Mouse (Mus musculus): Measurements from ENCODE around the gene Prox2.
"Not testable (repeated sequence)": the region's sequence is repeated elsewhere in the genome, so short reads cannot be mapped to it uniquely, and the experiment has no call there.

Gene Prox2

DNA sequence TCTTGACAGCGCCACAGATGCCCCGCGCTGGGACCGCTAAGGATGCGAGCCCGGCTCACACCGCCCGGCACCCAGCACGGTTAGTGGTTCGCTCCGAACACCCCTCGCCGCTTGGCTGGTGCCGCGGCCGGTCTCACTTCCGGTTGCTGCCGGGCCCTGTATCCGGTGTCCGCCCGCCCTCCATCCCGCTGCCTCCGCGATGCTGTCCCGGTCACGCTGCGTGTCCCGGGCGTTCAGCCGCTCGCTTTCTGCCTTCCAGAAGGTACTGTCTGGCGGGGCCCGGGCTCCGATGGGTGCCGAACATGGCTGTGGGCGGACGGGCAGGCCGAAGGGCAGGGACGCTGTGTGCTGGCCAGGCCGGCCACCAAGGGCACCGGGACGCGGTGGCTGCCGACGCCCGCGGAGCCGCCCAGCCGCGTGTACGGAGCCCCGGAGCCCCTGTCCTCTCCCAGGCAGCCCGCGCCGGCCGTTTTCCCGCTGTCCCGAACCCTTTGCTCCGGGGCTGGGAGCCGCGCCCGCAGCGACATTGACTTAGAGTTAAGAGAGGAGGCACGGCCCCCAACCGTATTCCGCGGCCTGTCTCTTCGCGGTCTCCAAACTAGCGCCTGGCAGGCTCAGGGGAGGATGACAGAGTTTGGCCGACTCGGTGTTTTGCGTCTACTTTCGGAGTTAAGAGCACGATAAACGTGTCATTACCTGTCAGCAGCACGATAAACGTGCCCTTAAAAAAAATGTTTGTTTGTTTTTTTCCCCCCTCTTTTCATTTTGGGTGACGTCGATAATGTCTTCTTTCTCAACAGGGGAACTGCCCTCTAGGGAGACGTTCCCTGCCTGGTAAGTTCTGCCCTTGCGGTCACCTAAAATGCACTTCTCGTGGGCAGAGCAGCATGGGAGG is at the start of gene Prox2, which contains the start of gene Dlst:
TSS of gene Prox2 (minus strand) at position 62 of the 895 bp plus-strand sequence.
TSS of gene Dlst (plus strand) at position 136 of the 895 bp plus-strand sequence.
- DNase-seq (ENCODE audit: low read depth): peak; percentile 84

DNA sequence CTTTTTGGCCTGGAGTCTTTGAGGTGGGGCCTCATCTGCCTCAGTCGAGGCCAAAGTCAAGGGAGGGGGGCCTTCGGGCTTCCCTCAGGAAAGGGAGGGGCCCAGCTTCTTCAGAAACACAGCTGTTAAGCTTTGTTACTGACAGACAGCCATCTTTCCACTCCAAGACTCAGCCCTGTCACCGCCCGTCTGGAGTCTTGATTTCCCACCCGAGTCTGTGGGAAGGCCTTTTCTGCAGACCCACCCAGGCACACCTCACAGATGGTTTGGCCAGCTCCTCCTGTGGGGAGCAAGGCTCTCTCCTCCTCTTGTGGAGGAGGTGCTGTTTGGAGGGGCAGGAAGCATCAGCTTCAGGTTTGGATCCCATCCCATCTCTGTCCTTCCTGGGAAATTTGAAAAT is 49.0 kb upstream of the Prox2 start:
- no peak for DNase-seq (ENCODE audit: low read depth)

DNA sequence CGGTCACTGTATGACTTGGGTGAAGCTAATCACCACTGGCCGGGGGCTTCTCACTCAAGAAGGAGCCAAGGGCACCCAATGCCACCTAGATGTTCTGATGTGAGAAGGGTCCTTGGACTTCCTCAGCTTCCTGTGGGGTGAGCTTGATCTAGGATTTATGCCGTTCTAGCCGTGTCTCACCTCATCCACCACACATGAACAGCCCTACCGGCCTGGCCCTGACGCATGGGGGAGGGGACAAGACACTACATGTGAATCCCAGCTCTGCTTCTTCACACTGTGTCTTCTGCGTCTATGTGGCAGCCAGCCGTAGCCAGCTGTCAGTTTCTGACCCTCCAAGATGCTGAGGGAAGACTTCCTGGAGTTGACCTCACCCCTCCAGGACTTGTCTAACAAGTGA is 48.2 kb upstream of the Prox2 start:
- DNase-seq (ENCODE audit: low read depth): no peak

DNA sequence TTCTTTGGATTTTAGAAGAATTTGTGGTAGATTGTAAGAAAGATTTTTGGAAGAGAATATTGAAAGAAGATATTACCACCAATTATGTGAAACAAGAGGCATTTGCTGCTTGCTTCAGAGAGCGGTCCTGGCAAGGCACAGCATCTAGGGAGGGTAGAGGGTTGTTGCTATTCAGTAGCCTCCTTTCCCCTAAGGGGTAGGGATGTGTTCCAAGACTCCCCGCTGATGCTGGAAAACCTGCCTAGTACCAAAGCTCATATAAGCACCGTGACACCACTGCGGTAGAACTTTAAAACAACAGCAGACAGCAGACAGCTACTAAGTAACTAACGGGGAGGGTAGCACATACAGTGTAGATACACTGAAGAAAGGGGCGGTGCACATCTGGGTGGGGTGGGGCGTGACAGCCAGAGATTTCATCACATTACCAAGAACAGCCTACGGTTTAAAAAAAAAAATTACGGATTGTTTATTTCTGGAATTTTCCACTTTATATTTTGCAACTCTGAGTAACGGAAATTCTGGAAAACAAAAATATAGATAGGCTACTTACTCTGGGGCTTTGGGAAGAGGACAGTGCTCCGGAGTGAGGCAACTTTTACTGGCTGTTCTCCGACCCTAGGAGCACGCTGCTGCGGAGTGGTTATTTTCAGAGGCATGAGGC is 47.4 kb upstream of the Prox2 start:
- DNase-seq (ENCODE audit: low read depth): no peak

DNA sequence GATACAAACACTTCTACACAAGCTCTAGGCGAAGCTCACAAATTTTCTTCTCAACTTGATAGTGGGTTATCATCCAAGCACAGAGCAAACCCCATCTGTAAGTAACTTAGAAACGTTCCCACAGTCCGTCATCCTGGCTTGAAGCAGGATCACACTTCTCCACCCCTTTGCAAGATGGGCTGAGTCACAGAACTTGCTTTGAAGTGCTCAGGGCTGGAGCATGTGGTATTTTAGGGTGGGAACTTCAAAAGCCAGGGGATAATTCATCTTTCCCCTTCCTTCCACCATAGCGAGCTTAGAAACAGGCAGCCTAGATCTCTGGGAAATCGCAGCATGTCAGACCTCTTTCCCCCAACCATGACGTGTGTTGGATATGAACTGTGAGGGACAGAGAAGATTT is 45.8 kb upstream of the Prox2 start:
- no peak for DNase-seq (ENCODE audit: low read depth)

DNA sequence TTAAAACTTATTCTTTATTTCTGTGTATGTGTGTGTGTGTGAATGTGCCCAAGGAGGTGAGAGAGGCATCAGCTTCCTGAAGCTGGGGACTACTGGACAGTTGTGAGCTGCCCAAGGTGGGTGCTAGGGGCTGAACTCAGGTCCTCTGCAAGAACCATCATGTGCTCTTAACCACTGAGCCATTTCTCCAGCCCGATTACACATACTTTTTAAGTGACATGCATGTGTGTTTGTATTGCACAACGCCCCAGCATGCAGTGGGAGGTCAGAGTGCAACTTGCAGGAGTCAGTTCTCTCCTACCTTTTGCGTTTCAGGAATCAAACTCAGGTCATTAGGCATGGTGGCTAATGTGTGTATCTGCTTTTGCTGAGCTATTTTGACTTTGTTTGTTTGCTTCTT is 42.5 kb upstream of the Prox2 start:
- DNase-seq (ENCODE audit: low read depth): peak; percentile 65

DNA sequence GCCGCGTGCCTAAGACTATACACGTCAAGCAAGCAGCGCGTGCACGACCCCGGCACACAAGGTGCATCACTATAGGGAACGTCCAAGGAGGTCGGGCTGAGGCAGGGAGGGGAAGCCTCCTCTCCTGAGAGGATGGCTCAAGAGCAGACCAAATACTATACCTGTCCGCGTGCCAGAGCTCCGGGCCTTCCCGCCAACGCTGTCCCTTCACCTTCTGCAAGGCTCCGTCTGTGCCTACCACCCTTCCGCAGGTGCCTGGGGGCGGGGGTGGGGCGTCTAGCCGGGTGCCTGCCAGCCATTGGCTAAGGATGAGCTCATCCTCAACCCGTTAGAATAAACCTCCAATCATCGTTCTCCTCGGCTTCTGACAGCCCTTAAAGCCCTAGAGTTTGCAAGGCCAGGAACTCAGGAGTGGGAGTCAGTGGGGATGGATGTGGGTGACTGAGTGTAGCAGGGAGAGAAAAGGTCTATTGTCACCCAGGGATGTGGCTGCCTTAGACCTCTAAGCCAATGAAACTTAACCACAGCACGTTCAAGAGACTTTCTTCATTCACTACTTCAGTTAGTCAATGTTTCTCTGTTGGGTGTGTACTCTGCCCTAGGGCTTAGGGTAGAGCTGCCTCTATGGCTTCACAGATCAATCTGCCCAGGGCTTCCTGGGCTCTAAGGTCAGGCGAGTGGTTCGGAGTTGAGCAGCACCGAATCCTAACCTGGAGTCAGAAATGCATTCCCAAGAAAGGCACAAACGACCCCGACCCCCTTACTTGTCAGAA is 40.6 kb upstream of the Prox2 start, which contains the start of gene Rps6kl1:
TSS of gene Rps6kl1 (minus strand) at position 263 of the 773 bp plus-strand sequence.
- DNase-seq (ENCODE audit: low read depth): no peak

DNA sequence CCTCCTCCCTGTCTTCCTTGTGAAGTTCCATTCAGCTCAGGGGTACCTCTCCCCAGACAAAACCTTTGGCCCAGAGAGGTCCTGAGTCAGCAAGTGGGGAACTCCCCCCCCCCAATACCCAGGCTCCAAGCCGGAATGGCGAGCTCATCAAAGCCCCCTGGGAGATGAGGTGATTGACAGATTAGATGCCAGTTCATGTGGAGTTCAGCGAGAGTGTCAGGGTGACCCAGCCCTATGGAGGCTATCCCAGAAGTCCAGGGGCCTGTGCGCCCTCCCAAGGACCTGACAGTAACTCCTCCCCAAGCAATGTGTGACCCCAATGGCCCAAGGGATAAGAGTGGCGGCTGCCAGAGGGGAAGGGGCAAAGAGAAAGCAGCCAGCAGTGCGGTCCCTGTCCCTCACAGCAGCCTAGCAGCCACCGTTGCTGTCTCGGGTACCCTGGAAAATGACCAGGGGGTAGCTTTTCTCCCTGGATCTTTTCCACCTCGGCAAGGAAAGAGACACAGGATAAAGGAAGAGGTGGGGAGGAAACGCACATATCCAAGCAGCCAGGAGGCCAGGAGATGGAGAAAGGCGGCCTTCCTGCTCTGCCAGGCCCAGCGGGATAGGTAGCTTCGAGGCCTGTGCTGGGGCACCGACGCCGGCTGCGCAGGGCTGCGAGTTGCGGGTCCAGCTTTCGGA is 39.9 kb upstream of the Prox2 start:
- DNase-seq (ENCODE audit: low read depth): no peak

DNA sequence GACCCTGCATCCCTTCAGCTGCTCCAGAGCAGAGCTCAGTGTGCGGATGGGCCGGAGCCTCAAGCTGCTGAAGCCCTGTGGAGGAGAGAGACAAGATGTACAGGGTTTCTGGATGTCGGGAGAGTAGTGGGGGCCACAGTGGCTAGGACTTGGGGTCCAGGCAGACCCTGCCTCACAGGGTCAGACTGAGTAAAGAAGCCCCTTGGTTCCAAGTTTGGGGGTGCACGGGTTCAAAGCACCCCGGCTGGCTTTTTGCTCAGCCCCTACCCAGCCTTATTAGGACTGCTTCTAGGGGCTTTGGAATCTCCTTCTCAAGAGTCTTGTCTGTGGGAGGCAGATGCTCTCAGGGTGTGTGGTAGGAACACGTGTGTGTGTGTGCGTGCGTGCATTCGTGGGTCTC is 36.3 kb upstream of the Prox2 start:
- no peak for DNase-seq (ENCODE audit: low read depth)

DNA sequence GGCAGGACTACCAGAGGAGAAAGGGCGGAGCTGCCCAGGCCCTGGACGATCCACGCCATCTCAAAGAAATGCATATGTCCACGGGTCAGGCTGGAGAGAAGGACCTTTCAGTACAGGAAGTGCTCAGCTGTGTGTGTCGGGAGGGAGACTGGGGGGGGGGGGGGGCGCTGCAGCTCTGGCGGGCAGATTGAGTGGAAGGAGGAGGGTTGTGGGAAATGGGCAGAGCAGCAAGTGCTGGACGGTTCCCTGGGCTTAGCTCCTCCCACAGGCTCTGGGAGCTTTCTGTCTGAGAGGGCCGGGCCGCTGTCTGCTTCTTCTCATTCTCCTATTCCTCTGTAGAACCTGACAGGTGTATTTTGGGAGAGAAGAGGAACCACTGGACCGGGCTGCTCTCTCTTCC is 35.8 kb upstream of the Prox2 start:
- peak; percentile 61 for DNase-seq (ENCODE audit: low read depth)

DNA sequence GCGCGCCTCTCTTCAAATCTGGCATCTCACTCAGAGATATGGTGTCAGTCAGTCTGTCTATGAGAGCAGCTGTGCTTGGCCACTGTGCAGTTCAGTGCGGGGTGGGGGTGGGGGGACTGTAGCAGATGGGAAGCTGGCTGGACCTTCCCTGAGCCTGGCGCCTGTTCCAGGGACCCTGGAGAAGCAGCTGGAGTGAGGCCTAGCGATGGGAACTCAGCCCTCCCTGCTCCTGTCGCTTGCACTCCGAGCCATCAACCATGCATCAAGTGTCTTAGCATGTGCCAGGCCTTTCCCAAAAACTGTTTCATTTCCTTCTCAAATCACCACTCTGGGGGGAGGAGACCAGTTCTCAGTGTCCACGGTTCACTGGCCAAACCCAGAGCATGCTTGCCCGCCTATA is 35.1 kb upstream of the Prox2 start:
- DNase-seq (ENCODE audit: low read depth): no peak

DNA sequence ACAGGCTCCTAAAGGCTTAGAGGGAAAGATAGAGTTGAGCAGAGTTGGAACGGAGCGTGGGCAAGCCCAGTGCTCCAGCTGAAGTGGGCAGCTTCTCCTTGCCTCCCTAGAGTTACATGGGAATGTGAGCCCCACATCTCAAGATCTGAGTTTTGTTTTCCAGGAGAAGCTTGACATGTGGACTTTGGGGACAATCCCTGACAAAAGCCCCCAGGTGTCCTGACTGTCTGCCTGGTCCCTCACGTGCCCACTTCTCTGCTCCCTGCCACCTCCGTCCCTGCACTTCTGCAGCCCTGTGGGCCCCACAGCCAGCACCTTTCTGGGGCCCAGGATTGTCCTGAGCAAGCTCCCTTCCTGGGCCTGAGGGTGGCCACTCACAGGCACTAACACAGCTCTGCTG is 34.3 kb upstream of the Prox2 start:
- DNase-seq (ENCODE audit: low read depth): no peak

DNA sequence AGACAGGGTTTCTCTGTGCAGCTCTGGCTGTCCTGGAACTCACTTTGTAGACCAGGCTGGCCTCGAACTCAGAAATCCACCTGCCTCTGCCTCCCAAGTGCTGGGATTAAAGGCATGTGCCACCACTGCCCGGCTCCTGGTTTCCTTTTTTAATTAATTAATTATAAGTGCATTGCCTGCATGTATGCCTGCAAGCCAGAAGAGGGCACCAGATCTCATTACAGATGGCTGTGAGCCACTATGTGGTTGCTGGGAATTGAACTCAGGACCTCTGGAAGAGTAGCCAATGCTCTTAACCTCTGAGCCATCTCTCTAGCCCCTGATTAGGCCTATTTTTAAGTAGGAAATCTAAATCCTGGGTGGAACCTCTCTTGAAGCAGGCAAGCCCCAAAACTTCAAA is 33.7 kb upstream of the Prox2 start:
- DNase-seq (ENCODE audit: low read depth): not testable (repeated sequence)

DNA sequence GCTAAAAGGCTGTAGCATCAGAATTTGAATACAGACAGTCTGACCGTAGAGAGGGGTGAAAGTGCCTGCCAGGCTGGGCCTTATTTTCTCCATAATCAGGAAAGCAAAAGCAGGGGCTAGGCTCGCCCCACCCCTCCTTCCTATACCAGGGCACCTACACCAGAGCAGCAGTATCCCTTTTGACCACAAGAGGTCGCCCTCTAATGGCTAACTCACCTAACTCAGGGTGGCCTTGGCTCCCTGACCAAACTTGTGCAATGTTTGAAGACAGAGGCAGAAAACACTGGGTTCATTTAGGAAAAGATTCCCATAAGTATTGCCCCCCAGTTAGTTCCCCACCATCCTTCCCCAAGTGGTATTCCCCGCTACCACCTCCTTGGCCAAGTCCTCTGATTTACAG is 32.2 kb upstream of the Prox2 start:
- DNase-seq (ENCODE audit: low read depth): peak; percentile 80

DNA sequence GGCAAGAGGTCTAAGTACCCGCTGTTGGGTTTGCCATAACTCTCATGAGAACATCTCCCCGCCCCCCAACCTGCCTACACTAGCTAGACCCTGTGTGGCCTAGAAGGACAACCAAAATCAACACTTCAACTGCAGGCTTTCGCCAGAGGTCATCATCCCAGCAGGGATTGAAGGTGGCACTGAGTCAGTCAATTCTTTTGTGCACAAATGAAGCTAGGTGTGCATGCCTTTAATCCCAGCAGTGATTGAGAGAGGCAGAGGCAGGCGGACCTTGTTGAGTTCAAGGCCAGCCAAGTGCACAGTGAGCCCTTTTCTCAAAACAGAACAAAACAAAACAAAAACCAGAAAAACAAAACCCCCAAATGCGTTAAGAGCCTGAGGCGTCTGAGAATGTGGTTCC is 30.5 kb upstream of the Prox2 start:
- DNase-seq (ENCODE audit: low read depth): no peak

DNA sequence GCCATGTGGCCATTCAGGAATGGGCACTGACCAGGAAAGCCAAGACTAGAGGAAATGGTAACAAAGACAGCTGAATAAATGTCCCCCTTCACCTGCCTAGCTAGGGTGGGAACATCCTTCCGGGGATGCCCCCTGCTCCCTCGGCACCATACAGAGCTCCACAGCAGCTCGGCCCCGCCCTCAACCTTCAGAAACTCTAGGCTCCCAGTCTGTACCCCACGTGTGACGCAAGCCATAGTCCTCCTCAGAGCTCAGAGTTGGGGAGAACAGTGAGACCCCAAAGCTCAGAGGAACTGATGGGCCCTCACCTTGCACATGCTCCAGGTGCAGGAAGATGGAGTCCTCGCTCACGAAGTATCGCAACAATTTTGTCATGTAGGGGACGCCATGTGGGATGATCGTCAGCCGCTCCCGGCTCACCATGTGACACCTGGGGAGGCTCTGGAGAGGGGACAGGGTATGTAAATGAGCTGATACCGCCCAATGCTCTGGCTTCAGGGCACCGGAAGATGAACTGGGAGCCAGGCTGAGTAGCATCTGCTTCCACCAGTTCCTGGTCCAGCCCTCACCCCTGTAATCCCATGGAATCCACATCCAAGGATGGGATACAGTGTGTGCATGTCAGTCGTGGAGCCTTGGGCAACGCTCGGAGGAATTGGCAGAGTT is 29.6 kb upstream of the Prox2 start:
- no peak for DNase-seq (ENCODE audit: low read depth)

DNA sequence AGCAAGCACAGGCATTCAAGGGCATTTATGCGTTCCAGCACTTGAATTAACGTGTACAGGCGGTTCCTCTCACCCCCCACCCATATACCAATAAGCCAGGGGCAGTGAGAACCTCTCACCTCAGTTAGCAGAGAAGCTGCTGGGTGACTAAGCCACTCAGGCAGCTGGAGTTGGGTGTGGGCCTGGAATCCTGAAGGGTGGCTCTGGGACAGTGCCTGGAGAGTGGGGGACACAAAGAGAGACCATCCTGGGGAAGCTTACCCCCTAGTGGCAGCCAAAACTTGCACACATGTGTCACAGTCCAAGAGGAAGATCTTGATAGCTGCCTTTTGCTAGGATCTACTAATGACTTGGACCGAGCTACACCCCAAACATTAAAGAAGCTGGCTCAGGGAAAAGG is 26.1 kb upstream of the Prox2 start:
- no peak for DNase-seq (ENCODE audit: low read depth)

DNA sequence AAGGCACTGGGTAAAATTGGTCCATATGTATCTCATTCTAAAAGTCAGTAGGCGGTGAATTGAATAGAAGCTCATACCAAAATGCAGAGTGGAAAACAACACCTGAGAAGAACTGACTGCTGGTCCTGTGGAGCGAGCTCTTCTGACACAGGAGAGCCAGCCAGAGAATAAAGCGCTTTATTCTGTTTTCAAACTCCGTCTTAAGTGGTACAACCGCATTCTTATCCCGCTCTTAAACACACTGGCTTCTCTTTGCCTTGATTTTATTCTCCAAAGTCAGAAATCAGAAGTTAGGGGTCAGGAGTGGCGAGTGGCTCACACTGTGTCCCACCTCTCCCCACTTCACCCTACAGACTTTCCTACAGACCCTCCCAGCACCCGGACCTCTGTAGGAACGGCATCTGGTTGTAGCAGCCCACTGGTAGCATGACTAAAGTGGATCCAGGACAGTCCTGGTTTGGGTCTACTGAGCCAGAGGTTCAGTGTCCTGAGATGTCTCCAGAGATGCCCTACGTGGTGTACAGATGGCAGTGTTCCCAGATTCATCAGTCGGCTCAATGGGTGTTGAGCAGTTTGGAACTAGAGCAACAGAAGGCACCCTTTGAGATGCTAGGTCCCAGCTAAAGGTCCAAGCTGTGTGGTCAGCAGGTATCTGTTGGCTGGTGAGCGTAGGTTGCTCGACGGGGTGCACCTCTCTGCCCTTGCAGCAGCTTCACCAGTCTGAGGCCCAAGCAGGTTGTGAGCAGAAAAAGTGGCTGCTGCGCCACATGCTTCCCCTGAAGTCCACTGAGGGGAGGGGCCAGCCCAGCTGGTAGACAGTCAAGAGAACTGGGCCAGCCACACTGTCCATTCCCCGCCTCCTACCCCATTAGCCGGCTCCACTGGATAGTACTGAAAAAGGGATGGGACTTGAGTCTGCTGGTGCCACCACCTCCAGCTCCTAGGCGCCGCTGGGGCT is 25.2 kb upstream of the Prox2 start:
- no peak for DNase-seq (ENCODE audit: low read depth)

DNA sequence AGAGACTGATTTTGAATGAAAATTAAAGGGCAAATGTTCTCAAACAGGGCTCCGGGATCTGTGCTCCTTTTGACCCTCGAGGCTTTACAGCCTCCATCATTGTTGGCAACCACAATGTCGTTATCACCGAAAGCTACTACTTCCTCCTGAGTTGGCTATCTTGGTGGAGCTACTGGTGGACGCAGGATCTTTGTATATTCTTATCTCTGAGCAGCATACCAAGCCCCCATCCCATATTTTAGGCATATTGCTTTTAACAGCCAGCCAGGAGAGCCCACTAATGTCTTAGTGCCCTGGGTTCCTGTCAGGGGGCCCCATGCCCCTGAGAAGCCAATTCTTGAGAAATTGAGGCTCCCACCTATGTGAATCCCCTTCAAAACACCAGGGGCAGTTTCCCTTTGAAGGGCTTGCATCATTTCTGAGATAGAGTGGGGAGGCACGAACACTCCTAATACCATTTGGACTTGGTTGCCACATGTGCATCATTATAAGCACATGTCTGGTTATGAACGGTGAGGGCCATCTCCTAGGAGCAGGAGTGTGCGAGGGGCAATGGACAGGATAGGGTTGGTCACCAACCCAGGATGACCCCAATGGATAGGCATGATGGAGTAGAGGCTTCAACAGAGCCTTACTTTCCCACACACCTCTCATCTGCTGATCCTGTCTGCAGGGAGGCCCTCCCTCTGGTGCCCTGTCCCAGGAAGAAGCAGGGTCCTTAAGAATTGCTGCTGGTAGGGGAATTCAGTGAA is 23.7 kb upstream of the Prox2 start:
- DNase-seq (ENCODE audit: low read depth): peak; percentile 58

DNA sequence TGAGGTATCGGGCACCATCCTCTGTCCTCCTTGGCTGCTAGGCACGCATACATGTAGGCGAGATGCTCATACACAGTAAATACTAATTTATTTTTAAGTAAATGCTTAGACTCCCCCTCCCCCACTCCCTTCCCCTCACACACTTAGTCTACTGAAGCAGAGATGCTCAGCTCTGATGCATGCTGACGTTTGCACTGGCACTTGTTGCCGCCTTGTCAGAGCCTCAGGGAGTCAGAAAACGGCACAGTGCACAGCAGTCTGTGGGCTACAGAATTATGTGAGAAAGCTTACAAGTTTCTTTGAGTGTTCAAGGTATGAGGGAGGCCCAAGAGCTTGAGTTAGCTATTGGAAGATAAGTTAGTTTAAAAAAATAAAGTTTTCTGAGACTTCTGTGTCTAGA is 20.8 kb upstream of the Prox2 start:
- DNase-seq (ENCODE audit: low read depth): no peak

Data from 416B (cell line).